Mouse (Mus musculus) erythroid progenitor cell, adult 5-6 weeks (primary cell): ENCODE results near the gene Caps2. TPM values are rescaled to one million over a fixed set of nuclear protein-coding genes. Genes with fewer than 3 reads are reported as not detected.

Experiments
- total RNA-seq, 2 experiments: library from RNA; stranded (forward) in 1 of 2; stranded (reverse) in 1 of 2; fragments of 150-400 nt in 1 of 2; fragments of 186-747, 209-891 nt in 1 of 2; gene quantifications; 2 replicates each; pipeline versions ENCODE4 v1.2.3 to v1.2.4; 2015 to 2017; ENCODE audit warnings: low replicate concordance in 2 of 2

The Caps2 gene
- total RNA-seq, 2 experiments from 2014 or later = not detected

Other genes starting within 250 kb of the Caps2 start
- gene Krr1, start 191.0 kb upstream of the Caps2 start, total RNA-seq (2015; ENCODE audit: low replicate concordance) = 16.8 and 21.6 TPM in 2 replicates
- 6.3 and 12.6 TPM in 2 replicates for gene Krr1, start 191.0 kb upstream of the Caps2 start, total RNA-seq (2017; ENCODE audit: low replicate concordance)
- 62.5 and 76.0 TPM in 2 replicates for gene Glipr1, start 161.0 kb upstream of the Caps2 start, total RNA-seq (2015; ENCODE audit: low replicate concordance)
- gene Glipr1, start 161.0 kb upstream of the Caps2 start, total RNA-seq (2017; ENCODE audit: low replicate concordance) = 16.2 and 16.6 TPM in 2 replicates
- gene Glipr1l1, start 103.4 kb upstream of the Caps2 start, total RNA-seq (2015; ENCODE audit: low replicate concordance) = not detected in 2 replicates
- not detected in 2 replicates for gene Glipr1l1, start 103.4 kb upstream of the Caps2 start, total RNA-seq (2017; ENCODE audit: low replicate concordance)
- gene Glipr1l2, start 80.3 kb upstream of the Caps2 start, total RNA-seq (2015; ENCODE audit: low replicate concordance) = not detected in 2 replicates
- gene Glipr1l2, start 80.3 kb upstream of the Caps2 start, total RNA-seq (2017; ENCODE audit: low replicate concordance) = not detected in 2 replicates
- gene Glipr1l3, start 3.3 kb upstream of the Caps2 start, total RNA-seq (2015; ENCODE audit: low replicate concordance) = not detected in 2 replicates
- gene Glipr1l3, start 3.3 kb upstream of the Caps2 start, total RNA-seq (2017; ENCODE audit: low replicate concordance) = not detected in 2 replicates
- gene Kcnc2, start 107.5 kb downstream of the Caps2 start, total RNA-seq (2015; ENCODE audit: low replicate concordance) = 1.1 TPM in 1 of 2 replicates, not detected in the other
- not detected in 2 replicates for gene Kcnc2, start 107.5 kb downstream of the Caps2 start, total RNA-seq (2017; ENCODE audit: low replicate concordance)